Mouse (Mus musculus) spleen, adult 2 months (tissue): ENCODE measurements around the gene Gpr19.

Experiments used
- CTCF ChIP-seq: fragments of 200-500 bp; IDR thresholded peaks from 2 replicates; pipeline ENCODE4 v1.5.1; 2011; ENCODE audit warnings: mild to moderate bottlenecking, inconsistent platforms; ENCODE audit not compliant: insufficient read depth, insufficient read length, insufficient replicate concordance; ENCODE audit errors: extremely low read depth
- POLR2A ChIP-seq: fragments of 200-500 bp; IDR thresholded peaks from 2 replicates; pipeline ENCODE4 v1.6.1; 2011; ENCODE audit warnings: low read depth, low read length, inconsistent platforms

DNA sequence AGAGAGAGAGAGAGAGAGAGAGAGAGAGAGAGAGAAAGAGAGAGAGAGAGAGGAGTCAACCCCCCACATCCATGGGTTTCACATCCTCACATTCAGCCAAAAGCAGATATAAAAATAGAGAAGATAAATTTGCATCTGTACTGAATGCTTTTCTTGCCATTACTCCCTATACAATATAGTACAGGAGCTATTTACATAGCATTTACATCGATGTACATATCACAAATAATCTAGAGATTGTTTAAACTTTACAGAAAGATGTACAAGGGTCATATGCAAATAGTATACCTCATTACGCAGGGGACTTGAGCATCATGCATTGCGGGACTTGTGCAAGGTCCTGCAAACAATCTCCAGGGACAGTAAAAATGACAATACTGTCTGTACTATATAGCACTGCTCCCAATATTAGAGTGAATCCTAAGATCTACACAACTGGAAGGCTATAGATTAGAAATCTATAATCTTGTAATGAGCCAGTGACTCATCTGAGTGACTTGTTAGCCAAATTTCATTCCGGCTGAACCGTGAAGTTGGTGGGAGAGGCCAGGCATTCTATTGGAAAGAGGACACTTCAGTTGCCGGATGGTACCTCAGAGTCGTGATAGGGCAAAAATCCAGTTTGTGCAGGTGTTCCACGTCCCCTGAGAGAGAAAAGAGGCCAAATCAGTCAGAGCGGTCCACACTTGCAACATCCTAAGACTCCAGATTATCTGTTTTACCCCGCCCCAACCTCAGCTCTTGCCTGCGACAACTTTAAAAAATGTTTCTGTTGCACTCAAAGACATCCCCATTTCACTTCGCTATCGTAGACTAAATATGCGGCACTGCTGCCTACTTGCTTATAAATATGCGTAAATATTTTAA lies 1.6 kb downstream of the Gpr19 start:
- TF ChIP-seq CTCF (no peak), POLR2A (no peak)
